Mouse (Mus musculus): ENCODE measurements around the gene Slc26a9.

GRCm38 (mm10) chr1:131745391-131745790 lies 1.6 kb downstream of the Slc26a9 start:
- TF ChIP-seq CTCF (IDR thresholded peaks at IDR 0.05; ENCODE audit: low read depth) = no peak
- TF ChIP-seq EP300 (IDR thresholded peaks at IDR 0.05; ENCODE audit: low read depth) = no peak
